Mouse (Mus musculus) CD4-positive naive resting alpha-beta T cell, adult 57 days (primary cell): ENCODE measurements around the gene Abcc6. TPM values are rescaled to one million over a fixed set of nuclear protein-coding genes. Genes with fewer than 3 reads are reported as not detected.

Experiments
- total RNA-seq: library from RNA; stranded (reverse); gene quantifications from one replicate; pipeline ENCODE4 v1.2.4, GENCODE M21; 2023

The Abcc6 gene
- total RNA-seq = not detected

DNA sequence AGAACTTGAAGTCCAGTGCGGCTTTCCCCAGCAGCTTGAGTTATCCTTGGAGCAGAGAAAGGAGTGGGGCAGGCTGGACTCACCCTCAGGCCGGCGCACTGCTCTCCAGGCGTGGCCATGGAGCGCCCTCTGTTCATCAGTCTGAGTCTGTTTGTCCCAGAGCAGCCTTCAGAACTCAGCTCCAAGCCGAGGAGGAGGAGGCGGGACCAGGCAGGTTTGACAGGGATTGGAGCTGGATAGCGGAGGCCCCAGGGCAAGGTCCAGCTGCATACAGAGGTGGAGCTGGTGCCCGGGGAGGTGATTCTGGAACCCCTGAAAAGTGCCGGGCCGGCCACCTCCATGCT is at the start of gene Abcc6:
Gene Abcc6, minus strand, starts transcription at position 158 of the 344 bp plus-strand sequence.

DNA sequence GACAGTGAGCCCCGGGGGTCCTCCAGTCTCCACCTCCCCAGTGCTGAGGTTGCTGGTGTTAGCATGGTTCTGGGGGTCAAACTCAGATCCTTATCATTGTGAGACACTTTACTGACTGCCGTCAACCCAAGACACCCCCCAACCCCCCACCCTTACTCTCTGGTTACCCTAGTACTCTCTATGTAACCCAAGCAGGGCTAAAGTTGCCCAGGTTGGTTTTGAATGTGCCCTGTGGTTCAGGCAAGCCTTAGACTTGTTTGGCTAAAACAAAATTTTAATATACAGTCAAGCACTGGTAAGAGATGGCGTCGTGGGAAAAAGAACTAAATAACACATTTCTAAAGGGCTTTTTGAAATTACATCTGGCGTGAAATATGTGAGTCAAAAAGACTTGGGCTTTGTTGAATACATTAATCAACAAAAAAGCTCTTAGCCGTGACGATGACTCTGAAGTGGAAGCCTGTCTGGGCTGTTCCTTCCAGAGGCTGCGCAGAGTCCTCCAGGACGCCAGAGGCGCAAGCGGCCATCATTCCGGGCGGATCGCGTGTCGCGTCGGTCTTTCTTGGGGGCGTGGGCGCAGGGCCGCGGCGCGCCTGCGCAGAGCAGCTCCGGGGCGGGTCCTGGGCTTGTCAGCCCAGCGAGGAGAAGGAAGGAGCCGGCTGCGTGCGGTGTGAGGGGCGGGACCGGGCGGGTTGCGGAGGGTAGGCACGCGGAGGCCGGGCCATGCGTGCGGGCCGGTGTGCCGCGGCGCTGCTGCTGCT is 3.2 kb upstream of the Abcc6 start, which contains the start of gene Nomo1:
Gene Nomo1, plus strand, starts transcription at position 590 of the 761 bp plus-strand sequence.

DNA sequence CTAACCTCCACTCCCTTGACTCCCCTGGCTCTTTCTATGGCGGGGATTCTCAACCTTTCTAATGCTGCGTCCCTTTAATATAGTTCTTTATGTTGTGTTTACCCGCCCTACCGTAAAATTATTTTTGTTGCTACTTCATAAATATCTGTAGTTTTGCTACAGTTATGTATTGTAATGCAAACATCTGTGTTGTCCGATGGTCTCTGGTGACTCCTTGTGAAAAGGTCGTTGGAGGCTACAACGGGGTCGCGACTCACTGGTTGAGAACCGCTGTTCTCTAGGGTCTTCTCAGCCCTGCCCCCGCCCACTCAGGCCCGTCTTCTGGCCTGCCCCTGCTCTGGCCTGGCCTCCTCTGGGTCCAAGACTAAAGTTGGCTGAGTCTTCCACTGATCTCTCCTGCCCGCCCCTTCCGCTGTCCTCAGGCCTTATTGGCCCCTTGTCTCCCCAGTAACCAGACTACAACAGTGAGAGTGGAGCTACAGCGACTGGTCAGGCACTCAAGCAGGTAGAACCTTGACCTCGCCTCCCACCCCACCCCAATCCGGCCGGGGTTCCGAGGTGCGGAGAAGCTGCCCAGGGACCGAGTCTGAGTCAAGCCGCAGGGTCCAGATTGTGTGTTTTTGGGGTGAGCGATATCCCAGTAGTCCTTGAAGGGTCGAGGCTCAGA is 106.2 kb downstream of the Abcc6 start, which contains the start of gene Ccdc114:
Gene Ccdc114, plus strand, starts transcription at position 311 of the 667 bp plus-strand sequence.

DNA sequence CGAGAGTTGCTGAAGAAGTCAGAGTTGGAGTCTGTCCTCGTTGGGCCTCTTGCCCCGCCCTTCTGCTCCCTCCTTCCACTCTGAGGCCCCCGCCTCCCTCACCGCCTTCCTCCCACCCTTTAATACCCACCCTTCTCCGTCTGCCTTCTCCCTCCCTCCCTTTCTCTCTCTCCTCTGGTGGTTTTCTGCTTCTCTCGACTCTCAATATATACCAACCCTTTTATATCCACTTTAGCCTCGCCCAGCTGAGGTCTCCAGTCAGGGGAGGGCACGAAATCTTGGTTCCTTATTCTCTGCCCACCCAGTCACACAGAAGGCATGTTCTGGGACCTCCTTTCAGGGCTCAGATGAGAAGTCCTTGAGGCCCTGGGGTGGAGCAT is 108.9 kb downstream of the Abcc6 start, which contains the start of gene Emp3:
Gene Emp3, minus strand, starts transcription at position 163 of the 380 bp plus-strand sequence.

Other genes with a start within 250 kb of the Abcc6 start
- 0.89 TPM for gene Lmtk3, start 246.6 kb downstream of the Abcc6 start, total RNA-seq
- 1.9 TPM for gene Sult2b1, start 245.6 kb downstream of the Abcc6 start, total RNA-seq
- gene Cyth2, start 215.7 kb downstream of the Abcc6 start, total RNA-seq = 127 TPM
- gene Kcnj14, start 205.5 kb downstream of the Abcc6 start, total RNA-seq = 1.8 TPM
- gene Grwd1, start 199.4 kb downstream of the Abcc6 start, total RNA-seq = 31.7 TPM
- gene Kdelr1, start 157.5 kb downstream of the Abcc6 start, total RNA-seq = 60.7 TPM
- 0.41 TPM for gene Grin2d, start 151.9 kb downstream of the Abcc6 start, total RNA-seq
- not detected for gene Syngr4, start 133.6 kb downstream of the Abcc6 start, total RNA-seq
- 9.2 TPM for gene Tmem143, start 133.4 kb downstream of the Abcc6 start, total RNA-seq
- 306 TPM for gene Emp3, start 108.9 kb downstream of the Abcc6 start, total RNA-seq
- 2.9 TPM for gene Ccdc114, start 106.2 kb downstream of the Abcc6 start, total RNA-seq
- gene Nomo1, start 3.4 kb upstream of the Abcc6 start, total RNA-seq = 38.3 TPM
- gene Kcnj11, start 70.5 kb upstream of the Abcc6 start, total RNA-seq = not detected
- 0.68 TPM for gene Abcc8, start 149.7 kb upstream of the Abcc6 start, total RNA-seq
- gene Ush1c, start 208.2 kb upstream of the Abcc6 start, total RNA-seq = not detected
- gene Otog, start 210.7 kb upstream of the Abcc6 start, total RNA-seq = 0.12 TPM